Mouse (Mus musculus) lung, adult 2 months (tissue): ENCODE results near the gene Ddn.

Experiments
- CTCF ChIP-seq: fragments of 200-500 bp; IDR thresholded peaks from 2 replicates; pipeline ENCODE4 v1.5.1; 2011; ENCODE audit warnings: mild to moderate bottlenecking, low read length, control low read depth; ENCODE audit not compliant: insufficient read depth
- POLR2A ChIP-seq: fragments of 200-500 bp; IDR thresholded peaks from 2 replicates; pipeline ENCODE4 v1.6.1; 2011; ENCODE audit warnings: low read depth, mild to moderate bottlenecking, control low read depth, low read length, borderline replicate concordance; ENCODE audit errors: extremely low read depth

- peak; percentile 63 for TF ChIP-seq CTCF
- TF ChIP-seq POLR2A = no peak
Measured at GRCm38 (mm10) chr15:98804054-98804453, 5.2 kb downstream of the Ddn start.
